Mouse (Mus musculus) CH12.LX (cell line): ENCODE measurements at regions not wholly inside any gene's neighbourhood (a gene's known extent, or its start where the extent isn't known, plus 50 kb on each side); places are given as distances from the start of the nearest gene placed in this dataset.

Experiments used
- CTCF ChIP-seq, 2 experiments: IDR thresholded peaks in 1 of 2; conservative IDR thresholded peaks in 1 of 2; 2 replicates each; pipeline ENCODE4 v1.5.1; 2011 to 2012; ENCODE audit warnings: low read depth in 2 of 2, low read length in 2 of 2, improper control_type of control experiment in 1 of 2, inconsistent platforms in 1 of 2, mild to moderate bottlenecking in 1 of 2, moderate library complexity in 1 of 2
- EP300 ChIP-seq: IDR thresholded peaks from 2 replicates; pipeline ENCODE4 v1.6.1; 2011; ENCODE audit warnings: low read length, improper control_type of control experiment
- ETS1 ChIP-seq: conservative IDR thresholded peaks from 2 replicates; pipeline ENCODE4 v1.6.1; 2012; ENCODE audit warnings: low read depth, mild to moderate bottlenecking, inconsistent platforms, low read length, improper control_type of control experiment, moderate library complexity
- GABPA ChIP-seq: IDR thresholded peaks from 2 replicates; pipeline ENCODE4 v1.6.1; 2012; ENCODE audit warnings: low read depth, low read length, improper control_type of control experiment, inconsistent platforms; ENCODE audit not compliant: insufficient replicate concordance
- HCFC1 ChIP-seq: IDR thresholded peaks from 2 replicates; pipeline ENCODE4 v1.6.1; 2012; ENCODE audit warnings: low read depth, mild to moderate bottlenecking, inconsistent platforms, low read length, improper control_type of control experiment
- KAT2A ChIP-seq: IDR thresholded peaks from 2 replicates; pipeline ENCODE4 v1.6.1; 2012; ENCODE audit warnings: low read length, improper control_type of control experiment, inconsistent platforms; ENCODE audit not compliant: insufficient replicate concordance
- MAFK ChIP-seq: IDR thresholded peaks from 2 replicates; pipeline ENCODE4 v1.6.1; 2011; ENCODE audit warnings: low read length, improper control_type of control experiment; ENCODE audit not compliant: insufficient replicate concordance
- MAX ChIP-seq: IDR thresholded peaks from 2 replicates; pipeline ENCODE4 v1.6.1; 2011; ENCODE audit warnings: low read length, improper control_type of control experiment
- PAX5 ChIP-seq: IDR thresholded peaks from 2 replicates; pipeline ENCODE4 v1.6.1; 2012; ENCODE audit warnings: low read length, inconsistent platforms, mixed read lengths
- POLR2A ChIP-seq: IDR thresholded peaks from 2 replicates; pipeline ENCODE4 v1.6.1; 2011; ENCODE audit warnings: low read depth, mild to moderate bottlenecking, improper control_type of control experiment, low read length
- POLR2AphosphoS2 ChIP-seq: IDR thresholded peaks from 2 replicates; pipeline ENCODE4 v1.6.1; 2011; ENCODE audit warnings: low read depth, low read length, improper control_type of control experiment
- RAD21 ChIP-seq: IDR thresholded peaks from 2 replicates; pipeline ENCODE4 v1.6.1; 2011; ENCODE audit warnings: low read depth, mild to moderate bottlenecking, low read length, improper control_type of control experiment, moderate library complexity
- ZC3H11A ChIP-seq: IDR thresholded peaks from 2 replicates; pipeline ENCODE4 v1.6.1; 2012; ENCODE audit warnings: low read depth, mild to moderate bottlenecking, inconsistent platforms, low read length, improper control_type of control experiment
- ZNF384 ChIP-seq: IDR thresholded peaks from 2 replicates; pipeline ENCODE4 v1.6.1; 2012; ENCODE audit warnings: low read depth, low read length, improper control_type of control experiment, inconsistent platforms

- TF ChIP-seq KAT2A (no peak), POLR2AphosphoS2 (no peak), CTCF (conservative IDR thresholded peaks at IDR 0.05 in 1 of 2, IDR thresholded peaks at IDR 0.05 in 1 of 2; ENCODE audit: low read depth in 2 of 2, low read length in 2 of 2) (no peak), POLR2A (no peak), HCFC1 (no peak), GABPA (no peak), ZC3H11A (no peak), EP300 (no peak), ETS1 (no peak), ZNF384 (no peak), PAX5 (no peak), MAX (no peak), MAFK (no peak), RAD21 (no peak)
These were observed 65.0 kb upstream of the Cldn5 start for GRCm38 (mm10) chr16:18711637-18712125.
